Mouse (Mus musculus): ENCODE measurements at regions not wholly inside any gene's neighbourhood (a gene's known extent, or its start where the extent isn't known, plus 50 kb on each side); places are given as distances from the start of the nearest gene placed in this dataset.

GRCm38 (mm10) chr2:138688140-138688871 lies 431.9 kb downstream of the Btbd3 start:
- DNase-seq (peak; percentile 58), ATAC-seq (peak; percentile 77)
- Histone ChIP-seq H3K9me3 (ENCODE audit: low read length) (no peaks in the 10 kb centered on the region), H3K36me3 (ENCODE audit: insufficient read depth) (no peaks in the 10 kb centered on the region), H3K27ac (ENCODE audit: low read depth, low read length) (no peak overlapping the region), H3K4me1 (ENCODE audit: insufficient read depth) (no peaks in the 10 kb centered on the region), H3K27me3 (ENCODE audit: insufficient read depth, low read length) (no peaks in the 10 kb centered on the region), H3K4me2 (ENCODE audit: low read depth) (no peak overlapping the region), H3K4me3 (ENCODE audit: low read depth, low read length) (no peak overlapping the region), H3K9ac (no peak overlapping the region)
- TF ChIP-seq CTCF (IDR thresholded peaks at IDR 0.05; ENCODE audit: low read depth), result no peak

DNA sequence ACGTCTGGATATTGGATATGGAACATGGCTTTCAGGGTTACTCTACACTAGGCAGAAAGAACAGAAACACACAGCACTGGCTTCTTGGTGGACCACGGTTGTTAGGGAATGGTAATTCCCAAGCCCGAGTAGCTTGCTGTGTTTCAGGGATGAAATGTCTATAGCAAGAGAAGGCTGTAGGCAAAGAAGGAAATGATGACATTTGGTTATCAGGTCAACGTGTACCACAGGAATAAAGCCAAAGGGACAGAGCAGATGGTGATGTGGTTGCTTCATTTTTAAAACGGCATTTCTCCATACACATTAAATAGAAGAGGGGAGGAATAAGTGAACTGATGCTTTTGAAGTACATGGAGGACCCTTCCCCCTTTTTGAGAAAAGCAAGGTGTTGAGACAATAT lies 433.1 kb downstream of the Btbd3 start:
- WGBS, result 88% methylated on average over 5 of the region's 5 CpGs
- ATAC-seq, result no peak

GRCm38 (mm10) chr2:138702783-138703182 lies 446.4 kb downstream of the Btbd3 start:
- no peaks in the 10 kb centered on the region for H3K27me3 ChIP-seq (ENCODE audit: insufficient read depth, low read length)
- H3K9me3 ChIP-seq (ENCODE audit: low read length), result no peaks in the 10 kb centered on the region
- H3K36me3 ChIP-seq (ENCODE audit: insufficient read depth), result no peaks in the 10 kb centered on the region
- WGBS, result 71% methylated on average over 4 of the region's 4 CpGs
- DNase-seq (no peak), ATAC-seq (no peak)
- no peak overlapping the region for H3K9ac ChIP-seq
- no peaks in the 10 kb centered on the region for H3K4me1 ChIP-seq (ENCODE audit: insufficient read depth)
- TF ChIP-seq CTCF (IDR thresholded peaks at IDR 0.05; ENCODE audit: low read depth), result no peak
- H3K4me3 ChIP-seq (ENCODE audit: low read depth, low read length), result no peak overlapping the region
- H3K27ac ChIP-seq (ENCODE audit: low read depth, low read length), result no peak overlapping the region
- H3K4me2 ChIP-seq (ENCODE audit: low read depth), result no peak overlapping the region

More for the DNA sequence above, 433.1 kb downstream of the Btbd3 start:
- Histone ChIP-seq H3K4me1 (ENCODE audit: insufficient read depth) (no peaks in the 10 kb centered on the region), H3K27me3 (ENCODE audit: insufficient read depth, low read length) (no peaks in the 10 kb centered on the region), H3K36me3 (ENCODE audit: insufficient read depth) (no peaks in the 10 kb centered on the region), H3K4me2 (ENCODE audit: low read depth) (no peak overlapping the region), H3K9me3 (ENCODE audit: low read length) (no peaks in the 10 kb centered on the region), H3K9ac (no peak overlapping the region), H3K27ac (ENCODE audit: low read depth, low read length) (no peak overlapping the region), H3K4me3 (ENCODE audit: low read depth, low read length) (no peak overlapping the region)
- no peak for DNase-seq
- TF ChIP-seq CTCF (IDR thresholded peaks at IDR 0.05; ENCODE audit: low read depth), result no peak

DNA sequence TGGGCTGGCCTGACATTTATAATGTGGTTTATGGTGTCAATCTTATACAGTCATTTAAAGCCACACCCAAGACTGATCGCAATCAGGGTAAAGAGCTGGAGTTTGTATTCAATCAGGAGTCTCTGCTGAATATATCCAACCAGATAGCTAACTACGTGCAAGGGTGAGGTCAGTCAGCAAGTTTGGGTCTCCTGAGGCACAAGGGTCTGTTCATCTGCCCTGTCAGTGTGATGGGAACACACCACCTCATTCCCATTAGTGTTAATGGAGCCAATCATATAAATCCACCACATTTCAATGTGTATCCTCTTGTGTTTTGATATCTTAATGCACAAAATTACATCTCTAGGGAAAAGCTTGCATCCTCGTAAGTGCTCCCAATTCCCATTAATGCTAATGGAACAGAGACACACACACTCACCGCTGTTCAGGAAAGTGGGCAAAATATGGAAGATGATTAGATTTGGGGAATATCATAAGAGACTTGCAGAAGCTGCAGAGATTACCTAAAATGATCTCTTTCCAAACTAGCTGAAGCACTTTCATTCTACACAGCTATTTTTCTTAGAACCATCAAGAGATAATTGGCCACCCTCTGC lies 447.7 kb downstream of the Btbd3 start:
- 87% methylated on average over 4 of the region's 4 CpGs for WGBS
- Histone ChIP-seq H3K4me3 (ENCODE audit: low read depth, low read length) (no peak overlapping the region), H3K4me1 (ENCODE audit: insufficient read depth) (0 out of 2 replicates have a peak, but pooled peaks cover 6% of the 10 kb centered on the region), H3K36me3 (ENCODE audit: insufficient read depth) (no peaks in the 10 kb centered on the region), H3K27me3 (ENCODE audit: insufficient read depth, low read length) (no peaks in the 10 kb centered on the region), H3K27ac (ENCODE audit: low read depth, low read length) (no peak overlapping the region), H3K9me3 (ENCODE audit: low read length) (no peaks in the 10 kb centered on the region), H3K9ac (no peak overlapping the region), H3K4me2 (ENCODE audit: low read depth) (no peak overlapping the region)
- ATAC-seq (no peak), DNase-seq (no peak)
- no peak for TF ChIP-seq CTCF (IDR thresholded peaks at IDR 0.05; ENCODE audit: low read depth)

DNA sequence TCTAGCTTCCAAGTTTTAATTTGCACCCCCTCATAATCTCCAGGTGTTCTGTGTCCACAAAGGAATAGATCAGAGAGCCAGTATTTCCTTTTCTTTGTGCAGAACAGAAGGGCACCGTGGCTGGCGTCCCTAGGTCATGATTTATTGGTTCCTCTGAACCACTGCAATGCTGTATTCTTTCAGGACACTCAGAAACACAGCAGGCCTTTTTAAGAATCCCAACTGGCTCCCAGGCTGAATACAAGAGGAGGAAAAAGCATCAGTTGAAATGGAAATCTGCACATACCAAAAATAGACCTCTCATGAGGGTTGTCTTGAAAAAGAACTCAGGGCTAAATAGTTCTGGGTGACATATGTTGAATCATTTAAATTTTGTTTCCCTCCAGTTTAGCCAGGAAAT lies 452.4 kb downstream of the Btbd3 start:
- Histone ChIP-seq H3K27me3 (ENCODE audit: insufficient read depth, low read length) (no peaks in the 10 kb centered on the region), H3K9ac (no peak overlapping the region), H3K4me3 (ENCODE audit: low read depth, low read length) (no peak overlapping the region), H3K36me3 (ENCODE audit: insufficient read depth) (no peaks in the 10 kb centered on the region), H3K9me3 (ENCODE audit: low read length) (no peaks in the 10 kb centered on the region), H3K4me2 (ENCODE audit: low read depth) (no peak overlapping the region), H3K27ac (ENCODE audit: low read depth, low read length) (no peak overlapping the region), H3K4me1 (ENCODE audit: insufficient read depth) (0 out of 2 replicates have a peak, but pooled peaks cover 6% of the 10 kb centered on the region)
- DNase-seq, result no peak
- TF ChIP-seq CTCF (IDR thresholded peaks at IDR 0.05; ENCODE audit: low read depth), result no peak
- whole genome bisulfite sequencing, result 30% methylated on average over 2 of the region's 2 CpGs
- ATAC-seq, result no peak

GRCm38 (mm10) chr2:138733846-138734245 lies 477.5 kb downstream of the Btbd3 start:
- TF ChIP-seq CTCF (IDR thresholded peaks at IDR 0.05; ENCODE audit: low read depth), result no peak
- H3K36me3 ChIP-seq (ENCODE audit: insufficient read depth), result no peaks in the 10 kb centered on the region
- H3K4me2 ChIP-seq (ENCODE audit: low read depth), result no peak overlapping the region
- DNase-seq (no peak), ATAC-seq (no peak)
- H3K4me3 ChIP-seq (ENCODE audit: low read depth, low read length), result no peak overlapping the region
- no peaks in the 10 kb centered on the region for H3K9me3 ChIP-seq (ENCODE audit: low read length)
- no peak overlapping the region for H3K9ac ChIP-seq
- no peak overlapping the region for H3K27ac ChIP-seq (ENCODE audit: low read depth, low read length)
- H3K27me3 ChIP-seq (ENCODE audit: insufficient read depth, low read length), result no peaks in the 10 kb centered on the region
- 78% methylated on average over 2 of the region's 2 CpGs for WGBS
- no peaks in the 10 kb centered on the region for H3K4me1 ChIP-seq (ENCODE audit: insufficient read depth)

DNA sequence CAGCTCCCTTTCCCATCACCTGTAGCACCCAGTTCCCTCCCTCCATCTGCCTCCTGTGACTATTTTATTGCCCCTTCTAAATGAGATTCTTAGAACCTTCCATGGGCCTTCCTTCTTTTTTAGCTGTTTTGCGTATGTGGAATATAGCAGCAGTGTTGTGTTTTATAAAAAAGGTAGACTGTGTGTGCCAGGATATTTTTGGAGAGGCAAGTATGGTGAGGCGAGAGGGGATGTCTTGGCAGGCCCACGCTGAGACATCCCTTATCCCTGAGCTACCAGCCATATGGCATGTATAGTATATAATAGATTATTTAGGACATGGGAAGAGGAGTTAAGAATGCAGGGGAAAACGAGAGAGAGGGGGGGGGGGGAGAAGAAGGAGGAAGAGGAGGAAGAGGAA lies 488.4 kb downstream of the Btbd3 start:
- Histone ChIP-seq H3K4me2 (ENCODE audit: low read depth) (no peak overlapping the region), H3K4me1 (ENCODE audit: insufficient read depth) (no peaks in the 10 kb centered on the region), H3K27ac (ENCODE audit: low read depth, low read length) (no peak overlapping the region), H3K4me3 (ENCODE audit: low read depth, low read length) (no peak overlapping the region), H3K27me3 (ENCODE audit: insufficient read depth, low read length) (no peaks in the 10 kb centered on the region), H3K9ac (no peak overlapping the region), H3K36me3 (ENCODE audit: insufficient read depth) (no peaks in the 10 kb centered on the region), H3K9me3 (ENCODE audit: low read length) (no peaks in the 10 kb centered on the region)
- no peak for TF ChIP-seq CTCF (IDR thresholded peaks at IDR 0.05; ENCODE audit: low read depth)
- WGBS, result 65% methylated on average over 4 of the region's 4 CpGs
- DNase-seq (no peak), ATAC-seq (no peak)

All from forebrain, postnatal 0 days (tissue).